Mouse (Mus musculus) neural tube, embryonic 14.5 days (tissue): ENCODE results near the gene Dip2c. TPM values are rescaled to one million over a fixed set of nuclear protein-coding genes. Genes with fewer than 3 reads are reported as not detected.

Experiments
- ATAC-seq: fragments of 200-750 bp; cut with Nextera tagmentation; 2 replicates; pipeline ENCODE4 v1.8.0; 2017; ENCODE audit warnings: low read depth, mild to moderate bottlenecking, moderate TSS enrichment, moderate library complexity
- H3K27ac ChIP-seq: fragments of 300-500 bp; sonication (generic); 2 replicates; pipeline ENCODE4 v1.5.1; 2014; ENCODE audit warnings: low read depth, mild to moderate bottlenecking, control low read depth, low read length, moderate library complexity, mixed read lengths
- H3K27me3 ChIP-seq: fragments of 300-500 bp; sonication (generic); 2 replicates; pipeline ENCODE4 v1.6.1; 2014; ENCODE audit warnings: low read length; ENCODE audit not compliant: control insufficient read depth, insufficient read depth
- H3K36me3 ChIP-seq: fragments of 300-500 bp; sonication (generic); 2 replicates; pipeline ENCODE4 v1.6.1; 2014; ENCODE audit warnings: low read length, mixed read lengths; ENCODE audit not compliant: control insufficient read depth, insufficient read depth
- H3K4me1 ChIP-seq: fragments of 300-500 bp; sonication (generic); 2 replicates; pipeline ENCODE4 v1.6.1; 2014; ENCODE audit warnings: low read length; ENCODE audit not compliant: control insufficient read depth, insufficient read depth
- H3K4me2 ChIP-seq: fragments of 300-500 bp; sonication (generic); 2 replicates; pipeline ENCODE4 v1.6.1; 2014; ENCODE audit warnings: mild to moderate bottlenecking, low read depth, low read length, control low read depth
- H3K4me3 ChIP-seq: fragments of 300-500 bp; sonication (generic); 2 replicates; pipeline ENCODE4 v1.5.1; 2014; ENCODE audit warnings: low read depth, low read length, control low read depth, mixed read lengths
- H3K9ac ChIP-seq: fragments of 300-500 bp; sonication (generic); replicated peaks from 2 replicates; pipeline ENCODE4 v1.6.1; 2014; ENCODE audit warnings: low read depth, mild to moderate bottlenecking, control low read depth, low read length, mixed read lengths
- H3K9me3 ChIP-seq: fragments of 300-500 bp; sonication (generic); 2 replicates; pipeline ENCODE4 v1.6.1; 2016; ENCODE audit warnings: low read length; ENCODE audit not compliant: control insufficient read depth
- WGBS: fragments of 180-500 bp; shearing (Covaris S2); extraction: QIAGEN DNeasy Blood & Tissue Kit; methylation state at CpG from one replicate; pipeline ENCODE4 v1.1.7; 2014; 5-methylcytosine and 5-hydroxymethylcytosine counted together
- polyA plus RNA-seq: library from polyadenylated mRNA; unstranded; fragments of >200 nt; fragmentation: Nextera tagmentation; extraction: Ambion mirVana; gene quantifications from 2 replicates; pipeline ENCODE4 v1.2.1, GENCODE M21; 2014

The Dip2c gene
- polyA plus RNA-seq, 1 experiment from 2014 or later: 24.0 TPM

DNA sequence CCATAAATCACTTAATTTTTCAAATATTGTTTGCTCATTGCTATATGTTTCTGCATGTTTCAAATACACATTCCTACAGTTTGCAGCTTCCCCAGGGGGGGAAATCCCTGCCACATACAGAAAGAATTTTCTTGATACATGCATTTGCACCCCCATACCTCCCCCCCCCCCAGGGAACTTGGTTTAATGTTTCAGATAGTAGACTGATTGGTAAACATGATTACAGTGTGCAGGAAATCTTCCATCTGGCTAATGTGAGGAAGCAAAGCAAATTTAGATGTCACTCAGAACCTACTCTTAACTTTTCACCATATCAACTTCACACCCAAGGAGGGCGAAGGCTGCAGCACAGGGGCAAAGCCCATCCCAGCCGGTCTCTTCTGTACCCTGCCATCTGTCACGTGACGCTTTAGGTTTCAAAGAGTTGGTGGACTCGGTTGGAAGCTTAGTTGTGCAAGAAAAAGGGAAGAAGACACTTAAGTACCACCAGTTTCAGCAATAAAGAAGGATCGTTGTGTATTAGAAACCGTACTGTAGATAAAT lies 391.7 kb downstream of the Dip2c start:
- WGBS: 86% methylated on average over 7 of the region's 7 CpGs
- ATAC-seq: no peak
- Histone ChIP-seq H3K27ac (no peak overlapping the region), H3K9me3 (no peaks in the 10 kb centered on the region), H3K36me3 (0 out of 2 replicates have a peak, but pooled peaks cover 5% of the 10 kb centered on the region), H3K27me3 (no peaks in the 10 kb centered on the region), H3K4me2 (no peak overlapping the region), H3K9ac (no peak overlapping the region), H3K4me3 (no peak overlapping the region), H3K4me1 (no peaks in the 10 kb centered on the region)

GRCm38 (mm10) chr13:9669246-9669645 lies 392.9 kb downstream of the Dip2c start:
- H3K27me3 ChIP-seq: no peaks in the 10 kb centered on the region
- no peaks in the 10 kb centered on the region for H3K4me1 ChIP-seq
- WGBS: 91% methylated on average over 5 of the region's 5 CpGs
- H3K9ac ChIP-seq: no peak overlapping the region
- no peaks in the 10 kb centered on the region for H3K36me3 ChIP-seq
- no peak overlapping the region for H3K4me3 ChIP-seq
- H3K9me3 ChIP-seq: no peaks in the 10 kb centered on the region
- H3K27ac ChIP-seq: no peak overlapping the region
- H3K4me2 ChIP-seq: no peak overlapping the region
- no peak for ATAC-seq

DNA sequence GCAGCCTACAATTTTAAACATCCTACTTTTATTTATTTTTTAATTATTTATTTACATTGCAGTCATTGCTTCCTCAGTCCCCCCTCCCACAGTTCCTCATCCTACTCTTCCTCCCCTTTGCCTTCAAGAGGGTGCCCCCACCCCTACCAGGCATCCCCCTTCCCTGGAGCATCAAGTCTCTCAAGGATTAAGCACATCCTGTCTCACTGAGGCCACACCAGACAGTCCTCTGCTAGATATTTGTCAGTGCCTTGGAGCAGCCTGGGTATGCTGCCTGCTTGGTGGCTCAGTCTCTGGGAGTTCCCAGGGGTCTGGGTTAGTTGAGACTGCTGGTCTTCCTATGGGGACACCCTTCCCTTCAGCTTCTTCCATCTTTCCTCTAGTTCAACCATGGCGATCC lies 397.8 kb downstream of the Dip2c start:
- Histone ChIP-seq H3K9me3 (0 out of 2 replicates have a peak, but pooled peaks cover 2% of the 10 kb centered on the region), H3K36me3 (no peaks in the 10 kb centered on the region), H3K4me1 (no peaks in the 10 kb centered on the region), H3K27me3 (no peaks in the 10 kb centered on the region), H3K4me2 (no peak overlapping the region), H3K9ac (no peak overlapping the region), H3K4me3 (no peak overlapping the region), H3K27ac (no peak overlapping the region)
- no peak for ATAC-seq
- 100% methylated on average over 1 of the region's 1 CpGs for WGBS

GRCm38 (mm10) chr13:9681492-9681891 lies 405.2 kb downstream of the Dip2c start:
- Histone ChIP-seq H3K4me1 (no peaks in the 10 kb centered on the region), H3K27me3 (no peaks in the 10 kb centered on the region), H3K9me3 (no peaks in the 10 kb centered on the region), H3K9ac (no peak overlapping the region), H3K4me3 (no peak overlapping the region), H3K36me3 (peaks cover 14% of the 10 kb centered on the region), H3K4me2 (no peak overlapping the region), H3K27ac (no peak overlapping the region)
- ATAC-seq: no peak
- WGBS: 98% methylated on average over 3 of the region's 3 CpGs

DNA sequence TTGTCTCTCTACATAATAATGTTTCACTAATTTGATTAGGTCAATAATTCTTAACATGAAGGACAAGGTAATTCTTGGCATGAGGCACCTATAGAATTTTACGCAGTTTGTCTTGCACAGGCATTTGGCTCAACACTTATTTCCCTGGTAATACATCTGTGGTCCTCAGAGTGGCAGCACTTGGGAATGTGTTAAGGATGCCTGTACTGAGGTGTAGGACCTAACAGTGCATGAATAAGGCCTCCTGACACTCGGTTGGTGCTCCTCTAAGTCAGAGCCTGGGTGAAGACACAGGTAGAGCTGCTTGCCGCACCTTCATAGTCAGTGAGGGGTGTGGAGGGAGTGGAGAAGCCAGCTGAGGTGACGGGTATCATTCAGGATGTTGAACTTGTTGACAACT lies 407.0 kb downstream of the Dip2c start:
- H3K4me1 ChIP-seq: no peaks in the 10 kb centered on the region
- no peak overlapping the region for H3K4me2 ChIP-seq
- no peak overlapping the region for H3K27ac ChIP-seq
- H3K4me3 ChIP-seq: no peak overlapping the region
- peaks cover 31% of the 10 kb centered on the region for H3K36me3 ChIP-seq
- H3K27me3 ChIP-seq: no peaks in the 10 kb centered on the region
- H3K9me3 ChIP-seq: no peaks in the 10 kb centered on the region
- no peak for ATAC-seq
- H3K9ac ChIP-seq: no peak overlapping the region
- WGBS: 94% methylated on average over 4 of the region's 4 CpGs

DNA sequence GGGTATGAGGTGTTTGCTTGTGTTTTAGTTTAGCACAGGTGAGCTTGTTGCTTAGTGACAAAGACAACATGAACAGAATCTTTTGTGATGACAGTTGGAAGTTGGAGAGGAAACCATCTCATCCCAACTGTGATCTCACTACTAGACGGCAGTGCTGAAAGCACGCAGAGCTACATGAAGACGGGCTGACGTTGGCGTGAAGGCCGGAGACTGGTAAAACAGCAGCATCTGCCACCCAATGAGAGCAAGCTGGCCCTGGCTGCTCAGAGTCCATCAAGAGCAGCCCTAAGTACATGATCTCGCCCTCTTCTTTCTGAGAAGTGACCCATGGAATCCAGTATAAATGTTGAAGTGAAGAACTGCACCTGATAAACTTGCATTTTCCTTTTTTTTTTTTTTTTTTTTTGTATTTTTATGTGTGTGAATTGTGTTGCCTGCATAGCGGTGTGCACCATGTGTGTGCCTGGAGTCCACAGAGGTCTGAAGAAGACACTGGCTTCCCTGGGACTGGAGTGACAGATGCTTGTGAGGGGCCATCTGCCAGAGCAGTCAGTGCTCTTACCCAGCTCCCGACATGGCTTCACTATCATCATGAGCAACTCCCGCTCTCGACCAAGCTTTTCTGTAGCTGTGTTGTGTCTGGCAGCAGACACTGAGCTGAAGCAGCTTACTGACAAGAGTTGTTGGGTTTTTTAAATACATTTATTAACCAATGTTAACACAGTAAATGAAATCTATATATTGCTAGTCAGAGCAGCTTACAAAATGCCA lies 408.0 kb downstream of the Dip2c start:
- Histone ChIP-seq H3K27ac (no peak overlapping the region), H3K9ac (no peak overlapping the region)

DNA sequence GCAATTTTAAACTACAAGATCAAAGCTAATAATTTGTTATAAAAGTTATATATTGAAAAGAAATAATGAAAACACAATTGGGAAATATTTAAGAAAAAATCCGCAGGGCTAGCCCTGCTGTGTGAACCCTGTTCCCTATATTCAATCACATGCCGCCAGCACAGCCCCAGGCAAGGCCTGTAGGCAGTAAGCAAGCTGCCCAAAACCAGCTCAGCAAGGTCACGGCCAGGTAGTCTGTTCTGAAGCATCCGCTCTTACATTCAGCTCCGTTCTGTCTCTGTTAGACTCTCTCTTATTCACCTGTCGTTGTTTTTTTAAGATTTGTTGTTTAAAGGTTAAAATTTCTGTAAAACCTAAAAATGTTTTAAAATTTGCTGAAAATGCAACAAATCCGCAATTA lies 409.9 kb downstream of the Dip2c start:
- Histone ChIP-seq H3K27ac (no peak overlapping the region), H3K4me1 (no peaks in the 10 kb centered on the region), H3K9ac (no peak overlapping the region), H3K4me2 (no peak overlapping the region), H3K27me3 (no peaks in the 10 kb centered on the region), H3K36me3 (peaks cover 58% of the 10 kb centered on the region), H3K4me3 (no peak overlapping the region), H3K9me3 (no peaks in the 10 kb centered on the region)
- WGBS: 94% methylated on average over 7 of the region's 7 CpGs
- no peak for ATAC-seq

More for the DNA sequence above, 408.0 kb downstream of the Dip2c start:
- 91% methylated on average over 11 of the region's 11 CpGs for WGBS
- no peak for ATAC-seq
- Histone ChIP-seq H3K4me3 (no peak overlapping the region), H3K9me3 (no peaks in the 10 kb centered on the region), H3K4me2 (no peak overlapping the region), H3K27me3 (no peaks in the 10 kb centered on the region), H3K36me3 (peaks cover 41% of the 10 kb centered on the region), H3K4me1 (no peaks in the 10 kb centered on the region)

GRCm38 (mm10) chr13:9686765-9687164 lies 410.4 kb downstream of the Dip2c start:
- Histone ChIP-seq H3K27ac (no peak overlapping the region), H3K4me2 (no peak overlapping the region), H3K4me1 (no peaks in the 10 kb centered on the region), H3K9me3 (no peaks in the 10 kb centered on the region), H3K27me3 (no peaks in the 10 kb centered on the region), H3K4me3 (no peak overlapping the region), H3K9ac (no peak overlapping the region), H3K36me3 (peaks cover 60% of the 10 kb centered on the region)
- 85% methylated on average over 11 of the region's 11 CpGs for WGBS
- 0 out of 2 replicates have a peak, but pooled peaks have one; percentile 47 for ATAC-seq

GRCm38 (mm10) chr13:9689366-9689765 lies 413.0 kb downstream of the Dip2c start:
- Histone ChIP-seq H3K4me1 (no peaks in the 10 kb centered on the region), H3K27me3 (no peaks in the 10 kb centered on the region), H3K9me3 (no peaks in the 10 kb centered on the region), H3K27ac (no peak overlapping the region), H3K4me2 (no peak overlapping the region), H3K9ac (no peak overlapping the region), H3K4me3 (no peak overlapping the region), H3K36me3 (peaks cover 70% of the 10 kb centered on the region)
- ATAC-seq: no peak
- WGBS: 93% methylated on average over 16 of the region's 16 CpGs
